Mouse (Mus musculus): ENCODE measurements around the gene Sit1. TPM values are rescaled to one million over a fixed set of nuclear protein-coding genes. Genes with fewer than 3 reads are reported as not detected.

The Sit1 gene
- total RNA-seq, 1 experiment, result 0.31 TPM

- no peak within 1 kb of the TSS for H3K27ac ChIP-seq (ENCODE audit: insufficient read depth, low read depth, low read length, poor library complexity, severe bottlenecking)
- peaks cover 0 to 5% of the 10 kb centered on the region in 2 experiments; a peak in 1 of 4 replicates for H3K4me1 ChIP-seq (ENCODE audit: control insufficient read depth in 2 of 2, insufficient read depth in 2 of 2, low read length in 2 of 2, poor library complexity in 1 of 2)
- no peak within 1 kb of the TSS for H3K4me3 ChIP-seq (ENCODE audit: insufficient read depth in 1 of 2, low read depth in 1 of 2, low read length in 2 of 2, poor library complexity in 1 of 2, severe bottlenecking in 1 of 2)
- in situ Hi-C loops (cut with MboI; ENCODE audit: low sequenced_read_pairs in 2 of 2, unreplicated experiment in 2 of 2), result no loop called here
- no peak within 1 kb of the TSS for H3K9ac ChIP-seq (ENCODE audit: insufficient read depth, low read depth, low read length, poor library complexity, severe bottlenecking)
- no peaks in the 10 kb centered on the region for H3K9me3 ChIP-seq (ENCODE audit: control insufficient read depth, insufficient read depth, low read depth, low read length)
- DNase-seq (ENCODE audit: low read depth, low spot score), result no peak
- no peak for TF ChIP-seq HCFC1 (IDR thresholded peaks at IDR 0.05; ENCODE audit: borderline replicate concordance, insufficient read depth, low read length)
- H3K36me3 ChIP-seq (ENCODE audit: control insufficient read depth, insufficient read depth, low read length, poor library complexity, severe bottlenecking), result no peaks in the 10 kb centered on the region
Observed at GRCm38 (mm10) chr4:43454041-43454836, 29.3 kb downstream of the Sit1 start, which contains the start of gene Cd72. Gene Cd72, minus strand, starts transcription at chr4:43454628.

DNA sequence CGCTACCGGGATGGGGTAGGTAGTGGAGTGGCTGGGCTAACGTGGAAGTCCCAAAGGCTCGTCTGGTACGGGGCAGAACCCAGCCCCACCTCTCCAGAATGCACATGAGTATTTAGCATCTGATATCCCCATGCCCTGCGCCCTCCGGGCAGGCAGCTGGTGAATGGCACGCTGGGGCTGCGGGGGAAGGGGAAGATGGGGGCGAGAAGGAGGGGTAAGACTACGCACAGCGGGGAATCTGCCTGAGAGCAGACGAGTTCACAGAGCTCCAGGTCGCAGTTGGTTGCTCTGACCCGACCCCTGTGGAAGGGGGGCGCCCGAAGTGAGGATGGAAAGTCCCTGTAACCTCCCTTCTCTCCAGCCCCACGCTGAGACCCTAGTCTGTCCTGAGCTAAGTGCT lies 30.1 kb downstream of the Sit1 start:
- no peak overlapping the region for H3K4me3 ChIP-seq (ENCODE audit: insufficient read depth in 1 of 2, low read depth in 1 of 2, low read length in 2 of 2, poor library complexity in 1 of 2, severe bottlenecking in 1 of 2)
- in situ Hi-C loops (cut with MboI; ENCODE audit: low sequenced_read_pairs in 2 of 2, unreplicated experiment in 2 of 2), result no loop called here
- H3K27ac ChIP-seq (ENCODE audit: insufficient read depth, low read depth, low read length, poor library complexity, severe bottlenecking), result no peak overlapping the region
- DNase-seq (ENCODE audit: low read depth, low spot score), result no peak
- no peak overlapping the region for H3K9ac ChIP-seq (ENCODE audit: insufficient read depth, low read depth, low read length, poor library complexity, severe bottlenecking)
- no peaks in the 10 kb centered on the region for H3K9me3 ChIP-seq (ENCODE audit: control insufficient read depth, insufficient read depth, low read depth, low read length)
- H3K4me1 ChIP-seq (ENCODE audit: control insufficient read depth in 2 of 2, insufficient read depth in 2 of 2, low read length in 2 of 2, poor library complexity in 1 of 2), result peaks cover 0 to 5% of the 10 kb centered on the region in 2 experiments; a peak in 1 of 4 replicates
- TF ChIP-seq HCFC1 (IDR thresholded peaks at IDR 0.05; ENCODE audit: borderline replicate concordance, insufficient read depth, low read length) (no peak), CHD2 (IDR thresholded peaks at IDR 0.05; ENCODE audit: low read depth, low read length) (no peak), ZNF384 (IDR thresholded peaks at IDR 0.05; ENCODE audit: low read depth, low read length) (no peak), ZC3H11A (IDR thresholded peaks at IDR 0.05; ENCODE audit: borderline replicate concordance, low read depth, low read length) (no peak), MAFK (IDR thresholded peaks at IDR 0.05; ENCODE audit: insufficient read depth, low read depth, low read length) (no peak)
- H3K36me3 ChIP-seq (ENCODE audit: control insufficient read depth, insufficient read depth, low read length, poor library complexity, severe bottlenecking), result no peaks in the 10 kb centered on the region

- H3K9me3 ChIP-seq (ENCODE audit: control insufficient read depth, insufficient read depth, low read depth, low read length), result no peaks in the 10 kb centered on the region
- H3K36me3 ChIP-seq (ENCODE audit: control insufficient read depth, insufficient read depth, low read length, poor library complexity, severe bottlenecking), result peaks cover under 1% of the 10 kb centered on the region; the same call in 1 of the 2 replicates
- TF ChIP-seq MAFK (IDR thresholded peaks at IDR 0.05; ENCODE audit: insufficient read depth, low read depth, low read length) (no peak), ZNF384 (IDR thresholded peaks at IDR 0.05; ENCODE audit: low read depth, low read length) (no peak)
- H3K4me3 ChIP-seq (ENCODE audit: insufficient read depth in 1 of 2, low read depth in 1 of 2, low read length in 2 of 2, poor library complexity in 1 of 2, severe bottlenecking in 1 of 2), result no peak overlapping the region
- in situ Hi-C loops (cut with MboI; ENCODE audit: low sequenced_read_pairs in 2 of 2, unreplicated experiment in 2 of 2), result no loop called here
- no peak overlapping the region for H3K27ac ChIP-seq (ENCODE audit: insufficient read depth, low read depth, low read length, poor library complexity, severe bottlenecking)
- peaks cover 0 to 5% of the 10 kb centered on the region in 2 experiments; a peak in 1 of 4 replicates for H3K4me1 ChIP-seq (ENCODE audit: control insufficient read depth in 2 of 2, insufficient read depth in 2 of 2, low read length in 2 of 2, poor library complexity in 1 of 2)
- H3K9ac ChIP-seq (ENCODE audit: insufficient read depth, low read depth, low read length, poor library complexity, severe bottlenecking), result no peak overlapping the region
- no peak for DNase-seq (ENCODE audit: low read depth, low spot score)
Observed at GRCm38 (mm10) chr4:43452315-43452714, 31.2 kb downstream of the Sit1 start.

DNA sequence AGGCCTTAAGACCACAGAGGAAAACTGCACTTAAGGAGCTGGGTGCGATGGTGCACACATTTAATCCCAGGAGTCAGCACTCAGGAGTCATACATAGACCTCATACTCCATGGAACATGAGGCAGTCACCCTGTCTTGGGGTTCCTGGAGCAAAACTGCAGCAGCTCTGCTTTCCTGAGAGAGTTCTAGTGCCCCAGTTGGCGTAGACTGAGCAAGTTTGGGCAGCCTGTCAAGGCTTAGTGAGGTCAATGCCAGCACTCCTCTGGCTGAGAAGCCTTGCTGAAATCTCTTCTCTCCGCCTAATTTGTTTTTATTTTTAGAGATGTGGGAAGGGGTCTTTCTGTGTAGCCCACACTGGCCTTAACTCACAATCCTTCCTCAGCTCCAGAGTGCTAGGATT lies 35.0 kb downstream of the Sit1 start:
- DNase-seq (ENCODE audit: low read depth, low spot score), result no peak

GRCm38 (mm10) chr4:43447251-43447650 lies 36.3 kb downstream of the Sit1 start:
- H3K36me3 ChIP-seq (ENCODE audit: control insufficient read depth, insufficient read depth, low read length, poor library complexity, severe bottlenecking), result peaks cover 13% of the 10 kb centered on the region; the same call in 1 of the 2 replicates
- TF ChIP-seq ZC3H11A (IDR thresholded peaks at IDR 0.05; ENCODE audit: borderline replicate concordance, low read depth, low read length) (no peak), HCFC1 (IDR thresholded peaks at IDR 0.05; ENCODE audit: borderline replicate concordance, insufficient read depth, low read length) (no peak), MAFK (IDR thresholded peaks at IDR 0.05; ENCODE audit: insufficient read depth, low read depth, low read length) (no peak), ZNF384 (IDR thresholded peaks at IDR 0.05; ENCODE audit: low read depth, low read length) (no peak), CHD2 (IDR thresholded peaks at IDR 0.05; ENCODE audit: low read depth, low read length) (no peak)
- in situ Hi-C loops (cut with MboI; ENCODE audit: low sequenced_read_pairs in 2 of 2, unreplicated experiment in 2 of 2), result no loop called here
- no peak overlapping the region for H3K27ac ChIP-seq (ENCODE audit: insufficient read depth, low read depth, low read length, poor library complexity, severe bottlenecking)
- no peak for DNase-seq (ENCODE audit: low read depth, low spot score)
- H3K9me3 ChIP-seq (ENCODE audit: control insufficient read depth, insufficient read depth, low read depth, low read length), result no peaks in the 10 kb centered on the region
- H3K9ac ChIP-seq (ENCODE audit: insufficient read depth, low read depth, low read length, poor library complexity, severe bottlenecking), result no peak overlapping the region
- H3K4me3 ChIP-seq (ENCODE audit: insufficient read depth in 1 of 2, low read depth in 1 of 2, low read length in 2 of 2, poor library complexity in 1 of 2, severe bottlenecking in 1 of 2), result no peak overlapping the region
- no peaks in the 10 kb centered on the region for H3K4me1 ChIP-seq (ENCODE audit: control insufficient read depth in 2 of 2, insufficient read depth in 2 of 2, low read length in 2 of 2, poor library complexity in 1 of 2)

More for the DNA sequence above, 35.0 kb downstream of the Sit1 start:
- H3K9me3 ChIP-seq (ENCODE audit: control insufficient read depth, insufficient read depth, low read depth, low read length), result no peaks in the 10 kb centered on the region
- no peak overlapping the region for H3K27ac ChIP-seq (ENCODE audit: insufficient read depth, low read depth, low read length, poor library complexity, severe bottlenecking)
- in situ Hi-C loops (cut with MboI; ENCODE audit: low sequenced_read_pairs in 2 of 2, unreplicated experiment in 2 of 2), result no loop called here
- no peak for TF ChIP-seq ZC3H11A (IDR thresholded peaks at IDR 0.05; ENCODE audit: borderline replicate concordance, low read depth, low read length)
- H3K4me1 ChIP-seq (ENCODE audit: control insufficient read depth in 2 of 2, insufficient read depth in 2 of 2, low read length in 2 of 2, poor library complexity in 1 of 2), result peaks cover 0 to 3% of the 10 kb centered on the region in 2 experiments; a peak in 1 of 4 replicates
- no peak overlapping the region for H3K4me3 ChIP-seq (ENCODE audit: insufficient read depth in 1 of 2, low read depth in 1 of 2, low read length in 2 of 2, poor library complexity in 1 of 2, severe bottlenecking in 1 of 2)
- H3K9ac ChIP-seq (ENCODE audit: insufficient read depth, low read depth, low read length, poor library complexity, severe bottlenecking), result no peak overlapping the region
- H3K36me3 ChIP-seq (ENCODE audit: control insufficient read depth, insufficient read depth, low read length, poor library complexity, severe bottlenecking), result peaks cover 13% of the 10 kb centered on the region; the same call in 1 of the 2 replicates

All from ES-E14 (cell line).